Mouse (Mus musculus): ENCODE data around the gene Txnrd2. TPM values are rescaled to one million over a fixed set of nuclear protein-coding genes. Genes with fewer than 3 reads are reported as not detected.

The Txnrd2 gene
- total and polyA plus RNA-seq, 3 experiments = 14.6 to 24.1 (median 22.0) TPM

DNA sequence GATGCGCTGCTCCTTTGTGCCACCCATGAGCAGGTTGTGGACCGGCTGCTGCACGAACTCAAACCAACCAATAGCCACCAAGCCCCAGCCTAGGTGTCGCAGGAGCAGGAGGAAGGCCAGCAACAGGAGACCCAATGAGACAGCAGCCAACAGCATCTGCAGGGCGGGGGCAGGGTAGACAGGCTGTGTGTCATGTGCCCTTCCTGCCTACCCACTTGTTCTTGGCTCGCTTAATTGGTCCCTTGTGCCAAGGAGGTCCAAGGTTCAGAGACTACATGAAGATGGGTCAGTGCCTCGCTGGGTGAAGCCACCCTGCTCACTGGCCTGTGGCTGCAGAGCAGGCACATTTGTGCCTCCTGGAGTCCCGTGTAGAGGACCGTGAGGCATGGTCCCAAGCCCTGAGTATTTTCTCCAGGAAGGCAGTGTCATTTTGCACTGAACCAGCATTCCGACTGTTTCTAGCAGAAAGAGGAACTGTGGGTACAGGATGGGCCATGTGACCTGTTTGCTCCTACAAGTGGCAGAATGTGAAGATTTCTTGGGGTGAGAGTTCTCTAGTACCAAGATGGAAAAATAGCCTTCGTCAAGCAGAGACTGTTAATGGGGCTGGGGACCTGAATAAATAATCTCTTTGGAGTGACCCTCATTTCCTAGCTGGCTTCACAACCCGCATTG, 14.2 kb upstream of the Txnrd2 start:
- DNase-seq (ENCODE audit: extremely low read depth) = no peak
- Histone ChIP-seq H3K4me1 (ENCODE audit: control insufficient read depth in 1 of 2, insufficient read depth in 2 of 2) (peaks cover 3 to 36% of the 10 kb centered on the region in 2 experiments; a peak in 2 of 4 replicates), H3K27ac (ENCODE audit: insufficient read depth, low read depth) (no peak overlapping the region), H3K4me3 (replicated peaks in 1 of 3; ENCODE audit: low read depth in 2 of 3, low read length in 2 of 3, poor library complexity in 1 of 3) (no peak overlapping the region), H3K27me3 (replicated peaks) (no peaks in the 10 kb centered on the region), H3K36me3 (replicated peaks in 1 of 2; ENCODE audit: control insufficient read depth in 1 of 2, insufficient read depth in 1 of 2, low read length in 1 of 2) (peaks cover 51 to 93% of the 10 kb centered on the region in 2 experiments), H3K79me2 (replicated peaks; ENCODE audit: control insufficient read depth, extremely low read depth, insufficient read depth, poor library complexity, severe bottlenecking) (no peaks in the 10 kb centered on the region), H3K9me3 (replicated peaks; ENCODE audit: low read length) (no peaks in the 10 kb centered on the region), H3K9ac (ENCODE audit: insufficient read depth, low read depth) (no peak overlapping the region), H3K4me2 (ENCODE audit: insufficient read depth, low read depth, poor library complexity, severe bottlenecking) (no peak overlapping the region)
- dilution Hi-C loops (cut with MboI; ENCODE audit: extremely low pct_ligation_motif_present, extremely low pct_unique_long_range_greater_than_20kb, low sequenced_read_pairs) (no loop called here), in situ Hi-C loops (cut with MboI; ENCODE audit: low pct_ligation_motif_present, low pct_unique_long_range_greater_than_20kb, low sequenced_read_pairs) (no loop called here)
- TF ChIP-seq POLR2AphosphoS2 (IDR thresholded peaks at IDR 0.05; ENCODE audit: low read depth, low read length) (no peak), ZKSCAN1 (IDR thresholded peaks at IDR 0.05; ENCODE audit: borderline replicate concordance, low read depth, low read length) (no peak), ZMIZ1 (IDR thresholded peaks at IDR 0.05; ENCODE audit: low read depth, low read length) (no peak), MEF2A (IDR thresholded peaks at IDR 0.05; ENCODE audit: borderline replicate concordance, low read depth, low read length) (no peak)

DNA sequence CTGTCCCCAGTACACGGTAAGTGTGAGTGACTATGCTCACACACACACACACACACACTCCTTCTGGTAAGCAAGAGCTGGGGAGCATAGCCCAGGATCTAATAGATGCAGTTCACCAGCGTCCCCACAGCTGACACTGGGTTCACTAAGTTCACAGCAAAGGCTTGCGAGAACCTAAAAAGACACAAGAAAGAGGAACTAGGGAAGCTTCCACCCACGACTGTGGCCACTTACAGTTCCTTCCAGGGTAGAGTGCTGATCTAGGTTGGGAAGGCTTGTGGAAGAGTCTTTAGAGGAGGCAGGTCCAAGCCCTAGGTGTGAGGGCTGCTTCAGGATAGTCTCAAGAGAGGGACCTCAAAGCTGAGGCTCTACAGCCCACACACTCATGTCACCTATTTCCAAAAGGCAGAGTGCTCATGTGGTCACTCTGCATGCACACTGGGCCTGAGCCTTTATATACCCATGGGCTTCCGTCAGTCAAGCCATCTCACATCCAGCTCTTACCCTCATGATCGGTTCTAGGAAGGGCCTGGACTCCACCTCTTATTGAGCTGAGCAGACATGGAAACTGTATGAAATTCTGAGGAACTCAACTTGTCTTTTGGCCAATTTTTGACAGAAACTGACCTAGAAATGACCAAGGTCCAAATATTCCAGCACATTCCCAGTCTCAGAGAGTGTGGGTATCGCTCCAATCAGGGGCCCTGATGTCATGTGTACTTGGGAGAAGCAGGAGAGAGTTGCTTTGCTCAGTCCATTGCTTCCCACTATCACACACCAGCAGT, 13.0 kb upstream of the Txnrd2 start:
- Histone ChIP-seq H3K9me3 (replicated peaks; ENCODE audit: low read length) (no peaks in the 10 kb centered on the region), H3K4me3 (replicated peaks in 1 of 3; ENCODE audit: low read depth in 2 of 3, low read length in 2 of 3, poor library complexity in 1 of 3) (no peak overlapping the region), H3K27me3 (replicated peaks) (no peaks in the 10 kb centered on the region), H3K36me3 (replicated peaks in 1 of 2; ENCODE audit: control insufficient read depth in 1 of 2, insufficient read depth in 1 of 2, low read length in 1 of 2) (peaks cover 49 to 90% of the 10 kb centered on the region in 2 experiments), H3K4me2 (ENCODE audit: insufficient read depth, low read depth, poor library complexity, severe bottlenecking) (no peak overlapping the region), H3K27ac (ENCODE audit: insufficient read depth, low read depth) (no peak overlapping the region), H3K9ac (ENCODE audit: insufficient read depth, low read depth) (no peak overlapping the region), H3K79me2 (replicated peaks; ENCODE audit: control insufficient read depth, extremely low read depth, insufficient read depth, poor library complexity, severe bottlenecking) (no peaks in the 10 kb centered on the region), H3K4me1 (ENCODE audit: control insufficient read depth in 1 of 2, insufficient read depth in 2 of 2) (peaks cover 3 to 36% of the 10 kb centered on the region in 2 experiments; a peak in 2 of 4 replicates)
- in situ Hi-C loops (cut with MboI; ENCODE audit: low pct_ligation_motif_present, low pct_unique_long_range_greater_than_20kb, low sequenced_read_pairs) = no loop called here
- TF ChIP-seq USF2 (conservative IDR thresholded peaks at IDR 0.05; ENCODE audit: low read depth, low read length) = no peak
- TF ChIP-seq SIN3A (IDR thresholded peaks at IDR 0.05; ENCODE audit: low read length) = no peak
- peak; percentile 31; the same call in 1 of the 2 replicates for TF ChIP-seq EP300 (IDR thresholded peaks at IDR 0.05; ENCODE audit: low read length)
- DNase-seq (ENCODE audit: extremely low read depth) = no peak
- dilution Hi-C loops (cut with MboI; ENCODE audit: extremely low pct_ligation_motif_present, extremely low pct_unique_long_range_greater_than_20kb, low sequenced_read_pairs) = no loop called here

DNA sequence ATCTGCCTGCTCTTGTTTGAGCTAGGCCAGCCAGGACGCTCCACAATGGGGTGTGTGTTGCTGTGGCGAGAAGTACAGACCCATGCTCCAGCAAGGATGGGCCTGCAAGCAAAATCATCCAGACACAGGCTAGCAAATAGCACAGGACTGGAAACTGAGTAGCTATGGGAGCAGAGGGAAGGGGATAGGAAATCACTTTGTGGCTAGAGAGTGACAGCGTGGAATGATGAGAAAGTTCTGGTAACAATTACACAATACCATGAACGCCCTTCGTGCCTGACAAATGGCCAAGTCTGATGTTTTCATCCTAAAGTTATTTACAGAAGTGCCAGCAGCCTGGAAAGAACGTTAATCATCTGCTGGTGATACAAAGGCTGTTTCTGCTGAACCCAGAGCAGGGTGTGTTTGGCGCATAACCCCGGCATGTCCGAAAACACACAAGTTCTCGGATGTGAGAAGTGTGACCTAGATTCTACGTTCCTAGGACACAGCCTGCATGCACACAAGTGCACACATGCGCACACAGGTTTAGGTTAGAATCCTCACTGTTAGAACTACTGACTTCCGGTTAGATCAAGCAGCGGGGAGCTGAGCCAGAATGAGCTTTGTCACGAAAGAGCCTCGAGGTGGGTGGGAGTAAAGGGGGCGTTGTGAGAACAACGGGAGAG, 10.0 kb upstream of the Txnrd2 start:
- dilution Hi-C loops (cut with MboI; ENCODE audit: extremely low pct_ligation_motif_present, extremely low pct_unique_long_range_greater_than_20kb, low sequenced_read_pairs) = no loop called here
- in situ Hi-C loops (cut with MboI; ENCODE audit: low pct_ligation_motif_present, low pct_unique_long_range_greater_than_20kb, low sequenced_read_pairs) = no loop called here

More for the DNA sequence above, 10.0 kb upstream of the Txnrd2 start:
- Histone ChIP-seq H3K4me2 (ENCODE audit: insufficient read depth, low read depth, poor library complexity, severe bottlenecking) (no peak overlapping the region), H3K4me3 (replicated peaks in 1 of 3; ENCODE audit: low read depth in 2 of 3, low read length in 2 of 3, poor library complexity in 1 of 3) (no peak overlapping the region), H3K27me3 (replicated peaks) (no peaks in the 10 kb centered on the region), H3K9me3 (replicated peaks; ENCODE audit: low read length) (no peaks in the 10 kb centered on the region), H3K4me1 (ENCODE audit: control insufficient read depth in 1 of 2, insufficient read depth in 2 of 2) (peaks cover 3 to 54% of the 10 kb centered on the region in 2 experiments; a peak in 2 of 4 replicates), H3K79me2 (replicated peaks; ENCODE audit: control insufficient read depth, extremely low read depth, insufficient read depth, poor library complexity, severe bottlenecking) (no peaks in the 10 kb centered on the region), H3K27ac (ENCODE audit: insufficient read depth, low read depth) (no peak overlapping the region), H3K9ac (ENCODE audit: insufficient read depth, low read depth) (no peak overlapping the region), H3K36me3 (replicated peaks in 1 of 2; ENCODE audit: control insufficient read depth in 1 of 2, insufficient read depth in 1 of 2, low read length in 1 of 2) (peaks cover 30 to 85% of the 10 kb centered on the region in 2 experiments)
- TF ChIP-seq SMC3 (IDR thresholded peaks at IDR 0.05; ENCODE audit: low read depth, low read length) (no peak), RCOR1 (conservative IDR thresholded peaks at IDR 0.05; ENCODE audit: low read depth, low read length) (no peak), RAD21 (IDR thresholded peaks at IDR 0.05; ENCODE audit: low read depth, low read length) (no peak), CHD1 (IDR thresholded peaks at IDR 0.05; ENCODE audit: low read depth, low read length) (no peak), PAX5 (IDR thresholded peaks at IDR 0.05; ENCODE audit: low read length) (no peak), MYC (IDR thresholded peaks at IDR 0.05; ENCODE audit: low read depth, low read length) (no peak), CHD2 (IDR thresholded peaks at IDR 0.05; ENCODE audit: low read length) (no peak), ELF1 (IDR thresholded peaks at IDR 0.05; ENCODE audit: low read depth, low read length) (no peak), TCF12 (IDR thresholded peaks at IDR 0.05; ENCODE audit: low read depth, low read length) (no peak), HCFC1 (IDR thresholded peaks at IDR 0.05; ENCODE audit: low read depth, low read length) (no peak), EP300 (IDR thresholded peaks at IDR 0.05; ENCODE audit: low read length) (no peak), POLR2A (IDR thresholded peaks at IDR 0.05; ENCODE audit: low read depth, low read length) (no peak), MEF2A (IDR thresholded peaks at IDR 0.05; ENCODE audit: borderline replicate concordance, low read depth, low read length) (no peak), ETS1 (conservative IDR thresholded peaks at IDR 0.05; ENCODE audit: low read depth, low read length) (no peak), ZNF384 (IDR thresholded peaks at IDR 0.05; ENCODE audit: low read depth, low read length) (no peak), MAZ (IDR thresholded peaks at IDR 0.05; ENCODE audit: low read depth, low read length) (no peak)
- DNase-seq (ENCODE audit: extremely low read depth) = no peak
